Mouse (Mus musculus): ENCODE results near the gene Tmem245.

GRCm38 (mm10) chr4:56965586-56966179, 18.4 kb upstream of the Tmem245 start:
- TF ChIP-seq CTCF (IDR thresholded peaks at IDR 0.05; ENCODE audit: insufficient read depth, low read length) (no peak), POLR2A (IDR thresholded peaks at IDR 0.05; ENCODE audit: borderline replicate concordance, extremely low read depth, low read depth, low read length) (no peak)

Data from lung, adult 2 months (tissue).